Mouse (Mus musculus) T-helper 1 cell (primary cell): ENCODE results near the gene Jup.
"Not testable (repeated sequence)": the region's sequence is repeated elsewhere in the genome, so short reads cannot be mapped to it uniquely, and the experiment has no call there.

Experiments
- in situ Hi-C: fragments of 300-600 bp; cut with MboI, MseI; formaldehyde crosslinking; loops from one replicate; pipeline ENCODE4 v1.15.1; 2025; ENCODE audit warnings: high pct_unique_total_duplicates

The Jup gene

DNA sequence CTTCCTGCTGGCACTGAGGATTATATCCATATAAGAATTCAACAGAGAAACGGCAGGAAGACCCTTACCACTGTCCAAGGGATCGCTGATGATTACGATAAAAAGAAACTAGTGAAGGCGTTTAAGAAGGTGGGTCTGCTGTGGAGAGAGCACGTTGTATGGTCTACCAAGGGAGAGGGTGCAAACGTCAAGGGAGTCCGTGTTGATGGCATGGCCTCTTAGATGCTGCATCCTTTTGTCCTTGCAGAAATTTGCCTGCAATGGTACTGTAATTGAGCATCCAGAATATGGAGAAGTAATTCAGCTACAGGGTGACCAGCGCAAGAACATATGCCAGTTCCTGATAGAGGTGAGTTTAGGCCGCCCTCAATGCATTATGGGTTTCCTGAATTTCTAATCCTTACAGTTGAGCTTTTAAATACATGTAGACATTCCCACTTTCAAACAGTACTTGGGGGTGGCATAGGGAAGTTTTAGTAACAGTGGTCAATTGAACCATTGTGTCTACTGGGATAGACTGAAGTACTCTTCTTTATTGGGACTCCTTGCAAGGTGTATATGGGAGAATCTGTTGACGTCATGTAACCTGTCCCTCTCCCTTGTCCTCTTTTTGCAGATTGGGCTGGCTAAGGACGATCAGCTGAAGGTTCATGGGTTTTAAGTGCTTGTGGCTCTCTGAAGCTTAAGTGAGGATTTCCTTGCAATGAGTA is 76.7 kb downstream of the Jup start:
- in situ Hi-C loops: not testable (repeated sequence)

- in situ Hi-C loops: no loop called here
Observed at GRCm38 (mm10) chr11:100320172-100320630, 77.4 kb downstream of the Jup start.

- in situ Hi-C loops: no loop called here
Observed at GRCm38 (mm10) chr11:100319492-100320171, 77.9 kb downstream of the Jup start, which contains the start of gene Eif1. Eif1 (plus strand) TSS chr11:100319885.
